Comparison of ENCODE assay signal across 8 mouse cellular contexts in genomic region chr13:32611551-32612295, GRCm38 (mm10).
A peak's percentile ranks its signal among the peaks of the same experiment; 100 is the strongest.
DNase-seq lines count a peak whose midpoint lies in the region; ATAC-seq lines count a peak whose summit lies in the region.

No protein-coding gene starts in this region.

- no peak overlapping the region for H3K9ac ChIP-seq in embryonic facial prominence, embryonic 12.5 days
- H3K9ac ChIP-seq in midbrain, embryonic 13.5 days (replicated peaks) = no peak overlapping the region

- H3K4me2 ChIP-seq in embryonic facial prominence, embryonic 12.5 days (replicated peaks) = peak overlapping the region; percentile 14; the same call in 1 of the 2 replicates
- no peak overlapping the region for H3K4me2 ChIP-seq in midbrain, embryonic 13.5 days (replicated peaks)

- no peak overlapping the region for H3K4me3 ChIP-seq in embryonic facial prominence, embryonic 12.5 days
- H3K4me3 ChIP-seq in midbrain, embryonic 13.5 days (replicated peaks) = no peak overlapping the region

- H3K36me3 ChIP-seq in embryonic facial prominence, embryonic 12.5 days = no peaks in the 10 kb centered on the region
- H3K36me3 ChIP-seq in midbrain, embryonic 13.5 days = no peaks in the 10 kb centered on the region

- peak; percentile 76 for ATAC-seq in embryonic facial prominence, embryonic 12.5 days (ENCODE audit: insufficient number of reproducible peaks, insufficient read depth, low FRiP score, low TSS enrichment)
- ATAC-seq in midbrain, embryonic 13.5 days = no peak

- H3K27ac ChIP-seq in embryonic facial prominence, embryonic 12.5 days = peak overlapping the region; percentile 43; the same call in 1 of the 2 replicates
- no peak overlapping the region for H3K27ac ChIP-seq in midbrain, embryonic 13.5 days

- 0 out of 2 replicates have a peak, but pooled peaks cover 5% of the 10 kb centered on the region for H3K27me3 ChIP-seq in embryonic facial prominence, embryonic 12.5 days
- no peaks in the 10 kb centered on the region for H3K27me3 ChIP-seq in midbrain, embryonic 13.5 days

- peaks cover 54% of the 10 kb centered on the region for H3K4me1 ChIP-seq in embryonic facial prominence, embryonic 12.5 days
- H3K4me1 ChIP-seq in midbrain, embryonic 13.5 days (replicated peaks) = no peaks in the 10 kb centered on the region

- WGBS in embryonic facial prominence, embryonic 12.5 days = 22% methylated on average over 13 of the region's 13 CpGs
- 86% methylated on average over 13 of the region's 13 CpGs for WGBS in midbrain, embryonic 13.5 days

- H3K9me3 ChIP-seq in embryonic facial prominence, embryonic 12.5 days = no peaks in the 10 kb centered on the region
- no peaks in the 10 kb centered on the region for H3K9me3 ChIP-seq in midbrain, embryonic 13.5 days

- intact Hi-C loops in left cerebral cortex, postnatal 14 days (cut with DNase I) = no loop called here

- DNase-seq in left cerebral cortex, postnatal 14 days (ENCODE audit: low spot score in 2 of 2) = peak; percentile 20 to 23
- DNase-seq in left cerebral cortex, adult 9 months (ENCODE audit: low spot score in 2 of 2) = no peak
- peak; percentile 12 for DNase-seq in NIH3T3 (ENCODE audit: low read depth)
- DNase-seq in natural killer cell, adult 2 months (ENCODE audit: low spot score in 2 of 2) = peak; percentile 27 to 66
- DNase-seq in adrenal gland, postnatal 36 days = no peak
- no peak for DNase-seq in adrenal gland, postnatal 25 days

Comparison
In these comparisons a context has a peak if more than half of its experiments do, and no peak if none do; other contexts are left out.
1. DNase-seq: peak in left cerebral cortex, postnatal 14 days (2 of 2), NIH3T3 (single experiment) and natural killer cell, adult 2 months (2 of 2); none in left cerebral cortex, adult 9 months (0 of 2), adrenal gland, postnatal 36 days (0 of 2) and adrenal gland, postnatal 25 days (single experiment).